Mouse (Mus musculus) gastrocnemius, postnatal 36 days (tissue): ENCODE measurements at regions not wholly inside any gene's neighbourhood (a gene's known extent, or its start where the extent isn't known, plus 50 kb on each side); places are given as distances from the start of the nearest gene placed in this dataset.

Experiments
- DNase-seq, 2 experiments: peaks; one replicate each; pipeline ENCODE4 v3.0.0; 2022
- intact Hi-C: fragments of 180-260 bp; cut with DNase I; formaldehyde crosslinking; loops from one replicate; pipeline ENCODE4 v1.15.1; 2025

DNA sequence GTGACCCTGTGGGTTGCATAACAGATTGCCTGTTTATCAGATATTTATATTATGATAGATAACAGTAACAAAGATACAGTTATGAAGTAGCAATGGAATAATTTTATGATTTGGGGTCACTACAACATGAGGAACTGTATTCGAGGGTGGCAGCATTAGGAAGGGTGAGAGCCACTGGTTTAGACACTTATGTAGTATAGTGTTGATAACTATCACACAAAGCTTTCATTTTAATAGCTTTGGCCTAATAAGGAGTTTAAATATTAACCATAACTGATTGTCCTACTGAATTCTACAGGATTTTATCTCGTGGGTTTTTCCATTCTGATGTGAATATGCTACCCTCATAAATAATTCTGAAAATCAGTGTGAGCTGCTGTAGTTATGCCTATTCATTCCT, 538.6 kb upstream of the Cited2 start:
- intact Hi-C loops: no loop called here
- DNase-seq: no peak

DNA sequence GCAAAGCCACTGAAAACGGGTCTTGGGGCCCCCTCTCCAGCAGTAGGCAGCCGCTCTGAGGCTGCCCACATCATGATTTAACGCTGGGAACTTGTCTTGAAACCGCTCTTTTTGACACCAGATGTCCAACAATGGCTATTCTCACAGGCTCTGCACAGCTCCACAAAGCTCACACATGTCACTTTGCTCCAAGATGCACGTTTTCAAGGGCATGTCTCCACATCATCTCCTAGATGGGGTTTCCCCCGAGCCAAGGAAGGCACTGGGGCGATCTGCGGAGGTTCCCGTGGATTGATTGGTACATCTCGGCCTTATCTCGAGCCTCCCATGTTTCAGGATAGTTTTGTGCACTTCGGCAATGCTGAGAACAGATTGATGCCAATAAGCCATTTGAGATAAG, 526.8 kb upstream of the Cited2 start:
- intact Hi-C loops: no loop called here
- no peak for DNase-seq

DNA sequence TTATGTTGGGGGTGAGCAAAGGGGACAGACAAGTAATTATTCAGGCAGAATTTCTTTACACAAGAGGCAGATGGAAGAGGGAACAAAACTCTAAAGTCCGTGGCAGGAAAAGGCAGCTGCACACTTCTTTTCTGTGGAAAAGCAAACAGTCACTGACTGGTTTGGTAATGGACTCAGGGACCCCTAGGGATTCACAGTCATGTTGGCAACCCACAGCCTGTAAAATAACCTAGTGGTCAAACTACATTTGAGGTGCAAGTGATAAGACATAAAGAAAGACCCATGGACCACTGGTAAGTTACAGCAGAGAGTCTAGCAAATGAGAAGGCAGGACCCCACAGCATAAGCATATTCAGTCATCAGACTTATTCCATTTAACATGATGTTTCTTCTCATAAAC, 526.4 kb upstream of the Cited2 start:
- intact Hi-C loops: no loop called here
- no peak for DNase-seq

DNA sequence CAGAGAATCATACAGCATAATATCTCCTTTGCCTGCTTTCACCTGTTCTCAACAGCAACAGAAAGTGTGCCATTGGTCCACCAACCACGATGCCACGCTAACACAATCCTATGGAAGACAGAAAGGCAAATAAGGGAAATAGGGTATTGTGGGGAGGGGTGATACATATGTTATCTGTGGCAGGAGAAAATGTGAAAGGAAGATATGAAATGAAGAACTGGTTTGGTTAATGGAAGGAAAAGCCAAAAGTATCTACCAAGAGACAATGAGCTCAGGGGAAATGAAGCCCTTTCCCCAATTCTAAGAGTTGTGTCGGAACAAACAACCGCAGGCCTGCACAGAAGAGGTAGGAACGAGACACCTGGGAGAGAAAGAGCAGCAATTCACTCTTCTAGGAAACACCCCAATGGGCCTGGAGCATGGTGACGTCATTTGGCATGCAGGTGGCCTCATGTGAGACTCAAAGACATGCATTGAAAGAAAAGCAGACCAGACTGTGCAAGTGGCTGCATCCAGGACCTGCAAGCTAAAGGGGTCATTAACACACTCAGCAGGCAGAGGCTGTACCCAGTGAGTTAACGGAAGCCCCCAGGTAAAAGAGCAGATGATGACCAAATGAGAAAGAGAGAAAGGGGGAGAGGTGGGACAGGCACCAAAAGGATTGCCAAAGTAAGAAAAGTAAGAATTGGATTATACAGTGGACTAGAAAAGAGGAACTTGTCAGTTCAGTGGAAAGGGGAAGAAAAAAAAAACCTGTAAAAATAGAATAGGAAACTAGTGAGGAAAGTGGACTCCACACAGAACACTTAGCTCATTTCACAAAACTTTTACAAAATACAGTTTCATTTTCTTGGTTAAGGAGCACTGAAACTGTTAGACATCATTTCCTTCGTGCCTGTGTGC, 522.2 kb upstream of the Cited2 start:
- intact Hi-C loops: no loop called here
- DNase-seq: no peak

DNA sequence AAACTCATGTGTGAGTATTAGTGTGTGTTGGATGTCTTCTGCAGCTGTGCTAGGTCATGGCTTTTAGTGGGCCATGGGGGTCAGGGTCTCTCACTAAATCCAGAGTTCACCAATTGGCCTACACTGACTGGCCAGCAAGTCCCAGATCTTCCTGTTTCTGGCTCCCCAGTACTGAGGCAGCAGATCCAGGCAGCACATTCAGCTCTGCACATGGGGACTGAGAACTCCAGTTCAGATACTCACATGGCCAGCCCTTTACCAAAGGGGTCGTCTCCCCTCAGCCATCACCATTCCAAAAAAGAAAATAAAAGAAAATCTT, 521.6 kb upstream of the Cited2 start:
- intact Hi-C loops: no loop called here
- no peak for DNase-seq

DNA sequence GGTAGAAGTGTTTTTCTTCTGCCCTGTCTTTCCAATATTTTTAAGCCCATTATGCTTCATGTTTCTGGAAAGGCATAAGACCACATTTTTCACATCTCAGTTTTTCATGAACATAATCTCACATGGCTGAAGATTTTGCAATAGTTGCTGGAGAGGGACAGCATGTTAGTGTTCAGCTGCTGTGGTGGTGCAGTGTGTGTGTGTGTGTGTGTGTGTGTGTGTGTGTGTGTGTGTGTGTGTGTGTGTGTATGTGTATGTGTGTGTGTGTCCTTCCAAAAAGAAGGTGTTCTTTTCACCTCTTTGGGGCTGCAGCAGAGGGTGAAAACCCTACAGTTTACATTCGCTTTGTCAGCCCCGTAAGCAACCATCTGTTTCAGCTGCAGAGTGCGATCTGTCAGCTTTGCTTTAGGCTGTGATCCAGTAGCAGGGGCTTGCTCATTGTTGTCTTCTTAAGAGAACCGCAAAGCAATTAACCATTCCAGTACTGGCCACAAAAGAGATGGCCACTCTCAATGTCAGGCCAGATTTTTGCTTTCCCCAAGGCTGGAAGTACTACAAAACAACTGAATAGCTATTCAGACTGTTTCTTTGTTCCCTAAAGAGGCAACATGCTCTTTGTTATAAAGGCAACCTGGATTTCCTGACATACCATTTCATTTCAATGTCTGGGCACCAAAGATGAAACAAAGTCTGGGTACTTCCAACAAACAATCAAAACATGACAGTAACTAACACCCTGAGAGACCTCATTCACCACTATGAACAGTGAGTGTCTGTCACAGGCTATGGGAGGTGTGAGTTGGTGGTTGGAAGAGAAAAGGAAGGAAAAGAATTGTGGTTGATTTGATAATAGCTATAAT, 520.2 kb upstream of the Cited2 start:
- intact Hi-C loops: no loop called here
- no peak for DNase-seq

DNA sequence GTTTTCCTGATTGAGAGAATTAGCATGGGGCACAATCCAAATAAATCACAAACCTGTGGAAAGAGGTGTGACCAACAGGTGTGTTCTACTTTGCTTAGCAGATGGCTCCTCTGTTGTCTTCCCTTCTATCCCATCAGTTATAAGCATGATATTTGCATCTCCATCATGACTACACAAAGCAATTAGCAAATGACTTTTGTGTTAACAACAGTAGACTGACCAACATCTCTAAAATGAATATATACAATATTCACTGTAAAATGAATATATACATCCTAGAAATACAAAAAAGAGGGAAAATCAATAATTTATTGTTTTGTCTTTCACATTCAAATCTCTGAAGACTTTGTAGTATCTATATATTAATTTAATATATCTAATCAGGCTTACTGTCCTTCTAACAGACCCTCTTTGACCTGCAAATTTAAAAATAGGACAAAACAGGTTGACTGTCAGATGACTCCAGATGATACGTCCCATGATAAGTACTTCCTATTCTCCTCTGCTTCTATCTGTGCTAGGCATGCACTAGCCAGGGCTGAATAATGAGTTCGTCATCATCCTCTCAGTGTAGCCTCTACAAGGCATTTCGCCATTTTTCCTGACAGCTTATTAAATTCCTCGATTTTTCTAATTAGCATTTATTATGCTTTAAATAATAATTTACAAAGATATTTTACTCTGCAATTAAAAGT, 519.5 kb upstream of the Cited2 start:
- intact Hi-C loops: no loop called here
- DNase-seq: no peak

DNA sequence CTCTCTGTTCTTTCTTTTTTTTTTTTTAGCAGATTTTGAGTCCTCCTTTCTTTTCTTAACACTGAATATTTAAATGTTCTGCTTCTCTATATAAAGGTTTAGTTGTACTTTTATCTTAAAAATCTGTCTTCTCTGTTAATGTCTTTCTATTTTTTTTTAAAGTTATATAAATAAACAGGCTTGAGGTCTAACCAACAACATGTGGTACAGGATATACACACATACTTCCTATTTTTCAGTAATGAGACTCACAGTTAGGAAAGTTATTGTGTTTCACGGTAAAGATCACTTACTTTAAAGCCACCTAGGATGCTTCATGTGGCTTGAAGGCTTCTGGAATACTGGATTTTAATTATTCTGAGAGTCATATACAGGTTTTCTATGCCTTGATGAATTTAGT, 518.9 kb upstream of the Cited2 start:
- intact Hi-C loops: no loop called here
- DNase-seq: no peak

DNA sequence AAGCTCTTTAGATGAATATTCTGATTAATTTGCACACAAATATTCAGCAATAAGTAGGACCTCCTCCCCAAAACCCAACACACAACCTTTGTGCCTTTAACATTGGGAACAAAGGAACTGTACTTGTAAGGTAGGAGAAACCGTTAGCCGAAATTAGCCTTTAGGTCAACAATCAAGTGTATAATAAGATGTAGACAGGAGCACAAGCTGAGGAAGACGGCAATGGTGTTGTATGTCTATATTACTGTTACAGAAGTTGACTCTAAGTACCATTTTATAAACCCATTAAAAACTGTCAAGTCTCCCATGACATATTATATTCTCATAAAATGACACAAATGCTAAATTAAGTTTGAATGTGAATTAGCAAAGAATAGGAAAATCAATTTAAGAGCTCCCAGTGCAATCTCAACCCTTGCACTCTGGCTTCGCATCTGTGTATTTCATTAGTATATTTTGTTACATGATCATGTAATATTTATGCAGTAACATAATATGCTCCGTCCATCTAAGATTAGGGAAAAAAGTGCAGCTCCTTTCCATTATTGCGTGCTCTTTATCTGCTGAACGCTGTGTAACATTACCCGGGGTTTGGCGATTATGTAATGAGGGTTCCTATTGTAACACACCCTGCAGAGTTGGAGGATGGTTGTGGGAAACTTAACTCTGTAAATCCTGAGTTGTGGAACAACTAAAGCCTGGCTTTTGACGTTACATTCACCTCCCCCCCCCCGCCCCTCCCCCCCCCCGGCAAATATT, 510.3 kb upstream of the Cited2 start:
- no peak for DNase-seq
- intact Hi-C loops: no loop called here

DNA sequence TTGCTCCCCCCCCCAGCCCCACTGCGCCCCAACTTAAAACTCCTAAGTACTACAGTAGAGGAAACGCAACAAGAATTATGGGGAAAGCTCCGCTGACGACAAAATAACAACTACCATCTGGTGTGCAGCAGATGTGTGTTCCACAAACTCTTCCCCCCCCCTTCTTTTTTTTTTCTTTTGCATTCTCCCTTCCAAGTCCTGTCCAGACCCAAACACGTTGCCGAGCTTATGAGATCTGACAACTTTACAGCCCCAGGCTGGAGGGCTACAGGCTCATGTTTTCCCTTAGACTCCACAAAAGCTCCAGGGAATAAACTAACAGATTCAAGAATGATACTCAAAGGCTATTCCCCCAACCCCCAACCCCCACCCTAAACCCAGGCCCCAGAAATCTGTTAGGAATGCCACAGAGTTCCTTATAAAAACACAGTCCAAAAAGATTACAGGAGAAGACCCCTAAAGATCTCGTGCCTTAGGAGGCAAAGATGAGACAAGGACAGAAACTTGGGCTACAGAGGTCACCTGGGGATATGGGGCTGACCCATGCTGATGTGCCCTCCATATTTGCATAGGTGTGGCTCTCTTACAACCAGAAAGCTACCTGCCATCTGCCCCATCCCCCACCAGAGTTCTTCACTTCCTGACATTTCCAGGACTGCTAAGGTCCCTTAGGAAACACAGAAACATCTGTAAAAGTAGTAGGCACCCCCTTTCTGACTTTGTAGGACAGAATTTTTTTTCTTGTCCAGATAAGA, 509.5 kb upstream of the Cited2 start:
- intact Hi-C loops: no loop called here

DNA sequence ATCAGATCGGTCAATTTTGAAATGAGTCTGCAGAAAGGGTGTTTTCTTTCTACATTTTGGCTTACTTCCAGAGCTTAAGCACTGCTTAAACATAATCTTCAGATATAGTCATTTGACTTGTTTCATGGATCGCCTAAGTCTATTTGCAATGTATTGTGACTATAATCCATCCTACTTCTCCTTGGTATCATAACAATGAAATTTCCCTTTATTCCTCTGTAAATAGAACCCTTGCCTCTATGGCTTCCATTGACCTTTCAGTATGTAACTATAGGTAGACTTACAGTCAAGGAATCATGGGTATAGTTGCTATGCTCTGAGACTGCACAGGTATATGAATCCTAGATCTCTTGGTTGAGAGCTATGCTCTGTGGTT, 509.0 kb upstream of the Cited2 start:
- DNase-seq: no peak
- intact Hi-C loops: no loop called here

More for the DNA sequence above, 509.5 kb upstream of the Cited2 start:
- no peak for DNase-seq

DNA sequence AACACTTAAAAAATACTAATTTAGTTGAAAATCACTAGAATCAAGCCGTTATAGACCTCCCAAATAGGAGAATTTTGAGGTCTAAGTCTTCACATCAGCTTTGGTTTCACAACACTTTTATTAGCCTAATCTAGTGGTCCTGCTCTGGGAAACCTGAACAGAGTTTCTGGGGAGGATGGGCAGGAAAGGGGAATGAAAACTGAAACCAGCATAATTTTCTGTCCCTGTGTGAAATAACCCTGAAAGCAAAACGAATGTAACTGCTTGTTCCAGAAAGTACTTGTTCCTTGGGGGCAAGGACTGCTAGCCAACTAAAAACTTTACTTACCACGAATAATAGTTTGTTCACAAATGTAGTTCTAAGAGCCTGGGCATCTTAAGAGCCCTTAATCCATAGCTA, 508.0 kb upstream of the Cited2 start:
- intact Hi-C loops: no loop called here

DNA sequence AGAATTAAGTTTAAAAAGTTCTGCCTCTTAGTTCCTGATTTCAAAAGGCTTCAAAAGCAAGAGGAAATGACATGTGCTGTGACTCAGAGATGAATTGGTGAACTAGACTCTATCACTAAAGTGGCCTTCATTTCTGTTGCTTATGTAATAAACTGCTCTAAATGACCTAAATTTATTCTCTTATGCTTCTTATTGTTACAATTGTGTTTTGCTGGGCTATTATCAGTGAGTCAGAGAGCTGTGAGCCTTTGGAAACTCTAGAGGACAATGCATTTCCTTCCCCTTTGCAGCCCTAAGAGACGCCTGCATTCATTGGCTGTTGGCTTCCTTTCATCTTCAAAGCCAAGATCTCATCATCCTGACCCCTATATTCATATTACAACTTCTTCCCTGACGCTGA, 501.5 kb upstream of the Cited2 start:
- intact Hi-C loops: no loop called here
- no peak for DNase-seq

More for the DNA sequence above, 508.0 kb upstream of the Cited2 start:
- DNase-seq: no peak

DNA sequence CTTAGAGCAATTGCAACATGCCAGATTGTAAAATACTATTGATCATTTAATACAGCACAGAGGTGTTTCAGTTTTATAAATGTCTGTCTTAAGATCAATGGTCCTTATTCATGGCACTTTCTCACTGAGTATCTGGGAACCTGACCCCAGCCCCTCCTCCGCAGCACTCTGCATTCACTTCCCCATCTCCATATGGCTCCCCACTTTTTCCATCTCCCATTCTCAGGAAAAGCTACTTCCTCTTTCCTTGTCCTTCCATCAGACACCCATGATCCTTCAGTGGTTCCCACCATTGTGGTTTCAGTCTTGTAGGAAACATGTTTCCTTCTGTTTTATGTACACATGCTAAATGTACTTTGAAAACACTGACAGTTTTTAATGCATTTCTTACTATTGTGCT, 497.3 kb upstream of the Cited2 start:
- DNase-seq: no peak

DNA sequence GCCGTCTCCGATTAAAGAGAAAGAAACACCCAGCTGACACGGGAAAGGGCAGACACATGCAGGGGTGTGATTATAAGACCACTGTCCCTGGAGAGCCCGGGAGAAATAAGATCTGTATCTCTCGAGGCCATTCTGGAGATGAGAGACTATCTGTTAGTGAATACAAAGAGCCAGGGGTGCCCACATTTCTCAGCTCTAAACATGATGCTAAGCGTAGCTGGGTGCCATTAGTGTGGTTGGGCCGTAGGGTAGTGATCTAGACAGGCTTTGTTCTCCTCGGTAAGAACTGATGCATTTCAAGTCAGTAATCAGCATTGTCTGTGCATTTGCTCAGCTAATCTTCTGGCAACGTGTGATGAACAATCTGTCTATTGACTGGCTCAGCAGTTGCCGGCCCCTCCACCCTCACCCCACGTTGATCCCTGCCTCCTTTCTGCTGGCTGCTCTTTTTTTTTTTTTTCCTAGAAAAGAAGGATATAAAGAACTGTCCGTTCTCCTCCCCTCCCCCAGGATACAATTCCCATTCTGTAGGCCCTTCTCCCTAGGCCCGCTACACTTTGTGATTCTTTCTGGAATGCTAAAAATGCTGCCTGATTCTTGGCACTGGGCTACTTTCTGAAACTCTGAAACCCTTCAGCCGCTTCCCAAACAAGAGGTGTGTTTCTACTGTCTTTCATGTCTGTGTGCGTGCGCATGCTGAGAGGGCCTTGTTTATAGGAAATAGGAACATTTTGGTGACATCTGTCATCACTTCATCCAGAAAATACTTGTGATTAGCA, 492.8 kb upstream of the Cited2 start:
- intact Hi-C loops: no loop called here
- DNase-seq: no peak

More for the DNA sequence above, 497.3 kb upstream of the Cited2 start:
- intact Hi-C loops: no loop called here

DNA sequence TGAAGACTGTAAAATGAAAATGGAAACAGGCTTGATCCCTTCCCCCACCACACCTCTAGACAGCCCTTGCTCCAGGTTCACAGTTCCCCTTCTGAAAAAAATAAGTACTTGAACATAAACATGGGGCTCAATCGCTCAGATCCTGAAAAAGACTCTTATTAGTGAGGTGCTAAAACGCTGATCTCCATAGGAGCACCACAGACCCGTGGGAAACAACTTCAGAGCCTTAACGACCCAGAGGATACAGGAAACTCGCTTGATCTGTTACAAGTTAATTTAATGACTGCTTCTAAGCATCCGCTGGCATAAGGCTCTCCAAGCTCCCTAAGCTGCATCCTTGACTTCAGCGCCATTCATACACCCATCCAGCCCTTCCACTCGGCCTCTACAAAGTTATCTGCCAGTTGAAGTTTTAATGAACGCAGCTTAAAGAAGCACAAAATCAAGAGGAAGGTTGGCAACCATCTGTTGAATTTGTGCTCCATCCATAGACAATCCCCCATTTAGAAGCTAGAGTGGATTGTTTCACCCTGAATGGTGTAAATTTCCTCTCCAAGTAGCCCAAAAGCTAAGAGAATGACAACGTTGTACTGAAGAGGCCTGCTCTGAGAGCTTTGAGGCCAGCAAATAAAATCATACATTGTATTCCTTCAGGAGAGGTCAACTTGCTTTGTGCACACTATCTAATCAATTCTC, 486.9 kb upstream of the Cited2 start:
- intact Hi-C loops: no loop called here
- DNase-seq: no peak

DNA sequence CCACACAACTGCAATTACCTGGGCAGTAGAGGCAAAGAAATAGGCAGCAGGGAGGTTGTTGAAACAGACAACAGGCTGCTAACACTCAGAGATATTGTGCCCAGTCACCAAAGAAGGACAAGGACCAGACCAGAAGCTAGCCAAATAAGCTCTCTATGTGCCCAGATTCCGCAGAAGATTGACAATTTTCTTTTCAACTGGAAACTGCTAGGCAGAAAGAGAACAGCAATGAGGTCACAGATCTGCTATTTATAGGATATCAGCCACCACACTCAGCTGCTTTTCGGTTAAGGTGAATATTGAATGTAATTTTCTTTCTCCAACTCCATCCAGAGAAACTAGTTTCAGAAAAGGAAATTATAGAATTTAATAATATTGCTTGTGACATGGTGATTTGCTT, 486.3 kb upstream of the Cited2 start:
- intact Hi-C loops: no loop called here
- DNase-seq: no peak

DNA sequence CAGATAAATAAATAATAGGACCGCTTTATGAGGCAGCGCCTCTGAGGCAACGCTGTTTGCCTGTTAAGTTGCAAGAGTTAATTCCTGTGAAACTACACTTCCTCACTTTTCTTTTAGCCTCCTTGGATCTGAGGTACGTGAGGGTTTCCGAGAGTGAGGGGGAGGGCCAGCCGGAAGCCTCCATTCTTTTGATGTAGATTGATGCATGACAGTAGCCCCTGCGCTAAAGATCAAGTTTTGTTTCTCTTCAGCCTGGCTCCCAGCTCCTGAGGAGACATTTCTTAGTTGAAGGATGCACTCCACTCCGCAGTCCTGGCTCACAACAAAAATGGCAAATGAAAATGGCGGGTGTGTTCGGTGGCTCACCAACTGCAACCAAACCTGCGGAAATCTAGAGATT, 485.6 kb upstream of the Cited2 start:
- DNase-seq: no peak
- intact Hi-C loops: no loop called here
